Mouse (Mus musculus) NIH3T3 (cell line): ENCODE data around the gene Hoxa5.
A peak's percentile ranks its signal among the peaks of the same experiment; 100 is the strongest.

Experiments
- DNase-seq: peaks from one replicate; pipeline ENCODE4 v3.0.0-alpha.2; 2012; ENCODE audit warnings: low read depth

The Hoxa5 gene

DNA sequence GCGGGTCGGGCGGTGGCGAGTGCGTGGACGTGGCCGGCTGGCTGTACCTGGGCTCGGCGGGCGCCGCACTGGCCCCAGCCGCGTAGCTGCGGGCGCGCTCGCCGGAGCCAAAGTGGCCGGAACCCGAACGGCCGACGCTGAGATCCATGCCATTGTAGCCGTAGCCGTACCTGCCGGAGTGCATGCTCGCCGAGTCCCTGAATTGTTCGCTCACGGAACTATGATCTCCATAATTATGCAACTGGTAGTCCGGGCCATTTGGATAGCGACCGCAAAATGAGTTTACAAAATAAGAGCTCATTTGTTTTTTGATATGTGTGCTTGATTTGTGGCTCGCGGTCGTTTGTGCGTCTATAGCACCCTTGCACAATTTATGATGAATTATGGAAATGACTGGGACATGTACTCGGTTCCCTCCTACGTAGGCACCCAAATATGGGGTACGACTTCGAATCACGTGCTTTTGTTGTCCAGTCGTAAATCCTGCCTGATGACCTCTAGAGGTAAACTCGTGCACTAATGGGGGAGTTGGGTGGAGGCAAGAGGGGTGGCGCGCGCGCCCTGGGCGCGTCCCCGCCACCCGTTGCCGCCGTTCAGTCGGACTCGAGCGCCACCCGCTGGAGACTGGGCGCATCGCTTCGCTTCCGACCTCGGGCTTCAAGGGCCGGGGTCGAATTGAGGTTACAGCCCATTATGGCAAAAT, at the start of gene Hoxa5:
Hoxa5 (minus strand) TSS at position 538 of the 703 bp plus-strand sequence.
- DNase-seq, result peak; percentile 98

DNA sequence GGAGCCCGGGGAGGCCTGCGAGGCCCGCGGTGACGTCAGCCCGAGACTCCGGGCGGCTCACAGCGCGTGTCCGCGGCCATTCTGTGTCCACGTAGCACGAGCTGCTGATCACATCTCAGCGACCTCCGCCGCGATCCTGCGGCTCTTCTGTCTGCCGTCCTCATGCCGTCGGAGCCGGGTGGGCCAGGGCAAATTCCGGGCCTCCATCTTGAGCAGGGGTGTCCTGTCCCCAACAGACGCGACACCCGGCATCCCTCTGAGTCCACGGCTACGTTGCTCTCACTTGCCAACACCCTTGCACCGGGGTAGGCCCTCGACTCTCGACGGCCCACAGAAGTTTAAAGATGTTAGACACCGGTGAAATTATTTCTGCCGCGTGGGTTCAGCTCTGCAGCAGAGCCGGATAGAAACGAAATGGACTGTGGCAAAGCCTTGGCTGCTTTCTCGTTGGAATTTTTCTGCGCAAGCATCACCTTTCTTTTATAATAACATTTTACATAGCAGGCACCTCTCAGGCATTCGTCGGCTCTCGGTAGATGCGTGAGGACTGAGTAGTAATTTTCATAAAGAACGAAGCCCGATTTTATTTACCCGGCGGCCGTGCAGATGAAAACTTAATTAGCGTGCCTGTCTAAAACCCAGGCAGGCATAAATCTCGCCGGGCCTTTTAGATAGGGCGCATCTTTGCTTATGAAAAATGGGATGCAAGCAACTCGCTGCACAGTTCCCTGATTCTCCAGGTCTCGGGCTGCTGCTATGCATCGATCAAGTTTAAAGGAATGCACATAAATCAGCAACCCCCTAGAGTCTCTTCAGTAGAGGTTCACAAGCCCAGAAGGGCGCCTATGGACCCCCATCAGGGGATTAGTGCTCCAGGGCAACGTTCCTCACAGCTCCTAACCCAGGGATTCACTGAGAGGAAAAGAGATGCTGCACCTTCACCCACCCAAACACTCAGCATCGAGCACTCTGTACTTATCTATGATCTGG, 49.4 kb upstream of the Hoxa5 start:
- DNase-seq, result no peak

DNA sequence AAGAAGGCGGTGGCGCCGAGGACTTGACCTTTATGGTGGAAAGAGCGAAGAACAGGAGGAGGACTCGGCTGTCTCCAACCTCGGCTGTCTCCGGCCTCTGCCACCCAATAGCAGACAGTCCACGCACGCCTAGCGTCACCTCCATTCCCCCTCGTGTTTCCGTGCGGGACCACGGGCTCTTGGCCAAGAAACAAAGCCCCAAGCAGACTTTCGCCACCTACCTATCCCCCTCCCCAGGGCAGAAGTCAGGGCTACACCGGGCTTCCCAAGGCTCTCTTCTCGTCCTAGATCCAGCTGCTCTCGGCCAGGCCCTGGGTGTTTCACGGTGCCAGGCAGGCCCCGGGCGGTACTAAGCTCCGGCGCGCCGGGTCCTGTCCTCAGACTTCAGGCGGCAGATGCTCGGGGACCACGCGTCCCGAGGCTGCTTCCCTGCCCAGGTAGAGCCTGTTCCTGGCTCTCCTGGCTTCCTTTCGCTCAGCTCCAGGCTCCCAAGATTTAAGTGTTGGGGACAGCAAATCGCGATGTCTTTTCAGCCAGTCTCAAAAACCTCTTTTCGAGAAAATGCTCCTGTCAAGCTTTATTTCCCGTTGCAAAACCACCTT, 48.5 kb upstream of the Hoxa5 start:
- no peak for DNase-seq

GRCm38 (mm10) chr6:52252016-52252774, 47.8 kb upstream of the Hoxa5 start:
- no peak for DNase-seq

GRCm38 (mm10) chr6:52251177-52251879, 46.9 kb upstream of the Hoxa5 start:
- peak; percentile 26 for DNase-seq

DNA sequence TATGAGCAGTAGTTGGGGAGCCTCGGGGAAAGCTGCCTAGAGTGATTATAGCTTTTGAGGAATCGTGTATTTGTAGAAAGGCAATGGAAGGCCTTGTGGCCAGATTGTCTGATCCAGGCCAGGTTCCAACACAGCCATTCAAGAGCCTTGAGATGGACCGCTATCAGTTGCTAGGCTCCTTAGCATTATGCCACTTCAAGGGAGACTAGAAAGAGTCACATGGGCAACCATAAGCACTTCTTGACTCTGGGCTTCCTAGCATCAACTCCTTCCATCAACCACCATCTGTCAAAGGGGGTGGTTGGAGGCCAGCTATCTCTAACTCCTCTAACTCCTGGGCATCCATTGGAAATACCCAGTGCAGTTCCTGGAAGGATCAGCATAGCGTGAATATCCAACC, 45.4 kb upstream of the Hoxa5 start:
- DNase-seq, result no peak

DNA sequence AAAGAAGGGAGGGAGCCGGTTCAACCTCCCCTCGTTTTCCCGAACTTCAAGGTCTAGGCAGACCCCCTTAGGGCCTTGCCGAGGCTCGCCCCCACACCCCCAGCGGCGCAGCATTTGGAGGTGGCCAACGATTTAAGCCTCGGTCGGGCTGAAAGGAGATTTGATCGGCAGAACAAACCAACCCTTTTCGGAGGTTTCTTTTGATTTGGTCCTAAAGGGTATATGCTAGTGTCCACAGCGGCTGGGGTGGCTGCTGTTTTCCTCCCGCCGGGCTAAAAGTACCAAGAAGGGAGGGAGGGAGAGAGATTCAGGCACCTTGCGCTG, 45.0 kb upstream of the Hoxa5 start:
- no peak for DNase-seq

DNA sequence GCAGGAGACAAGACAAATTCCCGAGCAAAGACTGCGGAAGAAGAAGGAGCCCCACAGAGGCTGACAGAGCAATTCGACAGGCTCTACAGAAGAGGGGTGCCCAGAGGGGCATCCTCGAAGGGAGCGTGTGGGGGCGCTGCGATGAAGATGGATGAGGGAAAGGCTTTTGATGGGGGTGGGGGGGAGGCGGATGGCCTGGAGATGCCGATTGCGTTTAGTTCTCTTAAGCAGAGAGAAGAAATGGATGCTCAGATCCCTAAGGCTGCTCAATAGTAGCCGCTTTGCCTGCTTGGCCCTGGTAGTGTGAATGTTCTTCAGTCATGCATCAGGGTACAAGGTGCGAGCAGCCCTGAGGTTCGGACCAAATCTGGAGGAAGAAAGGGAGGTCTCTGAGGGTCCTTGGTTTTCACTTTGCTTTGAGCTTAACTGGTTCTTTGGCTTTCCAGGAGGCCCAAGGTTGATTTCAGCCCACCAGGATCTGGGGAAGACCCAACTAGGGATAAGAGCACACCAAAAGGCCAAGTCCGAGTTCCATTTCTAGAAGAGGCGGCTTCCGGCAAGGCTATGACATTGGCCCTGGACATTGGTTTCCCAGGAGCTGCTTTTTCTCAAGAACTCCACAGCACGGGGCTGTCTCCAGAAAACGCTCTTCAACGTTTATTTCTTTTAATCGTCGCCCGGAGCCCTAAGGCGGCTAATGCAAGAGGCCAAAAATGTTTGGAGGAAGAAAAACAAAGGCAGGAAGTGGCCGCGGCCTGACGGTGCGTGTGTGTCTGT, 44.4 kb upstream of the Hoxa5 start:
- no peak for DNase-seq

DNA sequence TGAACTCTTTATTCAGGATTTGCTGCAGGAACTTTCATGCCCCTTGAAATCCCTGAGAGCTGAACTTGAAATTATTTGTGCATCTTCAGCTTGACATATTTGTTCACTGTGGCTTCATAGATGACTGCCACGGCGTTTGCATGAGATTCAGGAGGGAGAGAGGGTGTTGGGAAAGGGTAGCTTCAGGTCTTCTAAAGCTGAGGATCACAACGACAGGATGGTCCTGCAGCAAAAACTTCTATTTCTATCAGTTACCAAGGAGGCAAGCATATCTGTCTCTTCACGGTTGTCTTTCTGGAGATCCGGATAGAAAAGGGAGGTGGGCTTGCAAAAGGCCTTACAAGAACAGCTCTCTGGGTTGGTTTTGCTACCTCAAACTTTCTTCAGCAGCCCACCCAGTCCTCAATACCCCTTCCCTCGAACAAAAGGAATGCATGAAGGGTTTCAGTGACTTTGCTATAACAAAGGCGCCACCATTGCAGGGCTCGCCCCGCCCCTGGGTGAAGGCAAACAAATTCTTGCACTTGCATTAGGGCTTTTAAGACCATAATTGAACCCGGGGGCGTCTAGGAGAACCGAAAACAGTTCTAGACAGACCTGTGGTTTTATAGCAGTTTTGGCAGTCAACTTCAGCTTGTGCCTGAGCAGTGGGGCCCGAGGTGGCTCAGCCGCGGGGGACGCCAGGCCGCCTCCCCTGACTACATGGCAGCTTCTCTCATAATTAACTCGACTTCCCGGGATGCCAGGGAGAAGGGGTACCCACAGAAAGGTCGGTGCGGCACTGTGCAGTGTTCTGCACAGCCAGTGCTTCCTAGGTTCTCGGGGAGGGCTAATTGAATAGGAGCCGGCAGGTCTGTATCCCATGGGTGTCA, 43.6 kb upstream of the Hoxa5 start:
- no peak for DNase-seq

DNA sequence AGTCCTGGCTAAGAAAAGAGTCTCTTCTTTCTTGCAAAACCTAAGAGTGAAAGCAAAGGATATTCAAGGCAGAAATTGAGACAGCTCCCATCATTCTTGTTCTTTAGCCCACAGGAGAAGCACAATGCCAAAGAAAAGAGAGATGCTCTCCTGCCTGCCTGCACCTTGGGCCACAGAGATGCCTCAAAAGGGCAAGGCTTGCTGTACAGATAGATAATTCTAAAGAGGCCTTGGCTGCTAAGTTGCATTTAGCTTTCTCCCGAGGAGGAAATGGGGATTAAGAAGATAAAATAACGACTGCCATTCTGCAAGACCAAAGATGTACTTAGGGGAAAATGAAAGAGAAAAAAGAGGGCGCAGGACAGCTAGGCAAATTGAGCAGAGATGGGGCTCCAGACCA, 42.5 kb upstream of the Hoxa5 start:
- DNase-seq, result no peak

- no peak for DNase-seq
Observed at GRCm38 (mm10) chr6:52246403-52246803, 42.0 kb upstream of the Hoxa5 start.

- no peak for DNase-seq
Observed at GRCm38 (mm10) chr6:52245757-52246142, 41.4 kb upstream of the Hoxa5 start, which contains the start of gene Hoxa11. TSS of gene Hoxa11 (minus strand) at chr6:52245810.

DNA sequence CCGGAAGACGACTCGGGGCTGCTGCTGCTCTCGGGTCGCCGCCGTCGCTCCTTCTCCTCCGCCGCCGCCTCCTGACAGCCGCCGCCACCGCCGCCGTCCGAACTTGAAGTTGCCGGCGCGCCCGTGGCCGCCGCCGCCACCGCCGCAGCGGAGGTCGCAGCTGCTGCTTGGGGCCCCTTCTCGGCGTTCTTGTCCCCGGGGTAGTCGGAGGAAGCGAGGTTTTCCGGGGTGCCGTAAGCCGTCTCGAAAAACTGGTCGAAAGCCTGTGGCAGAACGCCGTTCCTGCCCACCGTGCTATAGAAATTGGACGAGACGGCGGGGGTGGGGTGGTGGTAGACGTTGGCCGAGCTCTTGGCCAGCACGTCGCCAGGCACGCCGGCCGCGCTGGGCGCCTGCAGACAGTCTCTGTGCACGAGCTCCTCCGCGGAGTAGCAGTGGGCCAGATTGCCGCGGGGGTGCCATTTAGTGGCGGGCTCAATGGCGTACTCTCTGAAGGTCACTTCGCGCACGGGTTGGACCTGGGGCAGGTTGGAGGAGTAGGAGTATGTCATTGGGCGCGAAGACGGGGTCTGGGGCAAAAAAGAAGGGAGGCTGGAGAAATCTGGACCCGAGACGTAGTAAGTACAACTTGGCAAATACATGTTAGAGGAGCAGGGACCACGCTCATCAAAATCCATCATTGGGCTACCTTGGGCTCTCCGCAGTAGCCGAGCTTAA, 40.8 kb upstream of the Hoxa5 start:
- no peak for DNase-seq

DNA sequence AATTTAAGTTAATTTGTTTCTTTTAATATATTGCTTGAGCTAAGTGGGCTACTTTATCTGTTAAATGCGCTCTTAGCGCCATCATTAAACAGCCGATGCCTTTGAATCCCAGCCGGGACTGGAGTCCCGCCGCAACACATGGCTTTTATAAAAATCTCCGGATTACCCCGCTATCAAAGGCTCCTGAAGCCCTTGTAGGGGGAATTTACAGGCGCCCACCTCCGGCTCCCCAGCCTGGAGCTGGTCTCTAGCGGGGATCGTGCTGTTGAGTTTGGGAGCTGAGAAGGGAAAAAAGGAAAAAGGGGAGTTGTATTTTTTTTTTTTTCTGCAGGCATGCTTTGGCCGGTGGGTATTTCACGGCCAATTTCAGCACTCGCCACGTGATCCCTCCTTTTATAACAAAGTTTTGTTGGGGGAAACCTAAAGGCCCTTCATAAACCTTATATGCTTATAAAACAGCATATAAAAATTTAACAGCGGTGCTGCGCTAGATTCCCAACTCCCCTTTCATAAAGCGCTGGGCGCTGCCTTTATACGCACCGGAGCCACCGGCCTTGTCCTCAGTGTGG, 40.2 kb upstream of the Hoxa5 start:
- no peak for DNase-seq

DNA sequence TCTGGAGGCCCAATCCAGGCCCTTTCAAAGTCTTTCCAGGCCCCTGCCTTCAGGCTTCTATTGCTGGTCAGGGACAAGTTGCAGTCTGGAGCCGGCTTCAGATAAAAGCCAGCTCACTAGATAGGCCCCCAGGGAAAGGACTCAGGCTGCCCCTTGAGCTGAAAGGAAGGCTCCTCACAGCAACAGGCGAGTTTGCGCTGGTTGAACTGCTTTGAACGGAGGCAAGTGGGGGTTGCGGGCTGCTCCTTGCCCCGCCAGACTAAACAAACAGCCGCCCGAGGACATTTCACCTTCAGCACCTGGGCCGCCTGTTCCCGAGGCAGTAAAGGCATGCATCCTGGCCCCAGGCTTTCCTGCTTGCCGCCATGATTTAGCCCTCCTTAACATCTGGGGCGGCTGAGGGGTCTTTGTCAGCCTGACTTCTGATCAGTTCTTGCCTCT, 39.3 kb upstream of the Hoxa5 start:
- no peak for DNase-seq

- DNase-seq, result no peak
Observed at GRCm38 (mm10) chr6:52242801-52243332, 38.5 kb upstream of the Hoxa5 start.

DNA sequence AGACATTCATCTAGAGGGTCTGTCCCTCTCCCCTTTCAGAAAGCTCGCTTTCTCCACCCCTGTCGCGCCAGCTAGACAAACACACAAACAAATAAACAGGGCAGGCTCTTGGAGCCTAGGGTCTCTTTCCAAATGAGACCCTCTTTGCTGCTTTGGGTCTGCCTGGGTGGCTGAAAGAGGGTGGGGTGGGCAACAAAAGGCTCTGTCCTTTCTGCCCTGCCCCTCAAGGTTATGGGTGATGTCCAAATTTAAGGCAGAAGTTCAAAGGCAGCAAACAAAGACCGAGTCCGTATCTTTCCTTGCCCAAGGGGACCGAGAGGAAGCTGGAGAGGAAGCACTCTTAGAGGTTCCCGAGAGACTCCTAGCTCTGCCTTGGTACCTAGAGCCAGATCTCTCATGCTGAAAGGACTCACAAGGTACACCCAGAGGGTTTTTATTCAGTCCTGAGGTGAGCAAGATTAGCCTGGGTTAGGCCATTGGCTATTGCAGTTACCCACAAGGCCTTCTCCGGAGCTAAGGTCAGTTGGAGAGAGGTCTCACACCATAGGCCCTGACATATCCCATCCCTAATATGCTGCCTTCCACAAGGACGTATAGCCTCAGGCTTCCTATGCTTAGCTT, 36.7 kb upstream of the Hoxa5 start:
- no peak for DNase-seq
